Mouse (Mus musculus): ENCODE results near the gene Olfr1387. TPM values are rescaled to one million over a fixed set of nuclear protein-coding genes. Genes with fewer than 3 reads are reported as not detected.
"Not testable (repeated sequence)": the region's sequence is repeated elsewhere in the genome, so short reads cannot be mapped to it uniquely, and the experiment has no call there.

Gene Olfr1387
- total RNA-seq (2015; ENCODE audit: low replicate concordance): not detected in 2 replicates
- total RNA-seq (2017; ENCODE audit: low replicate concordance): not detected in 2 replicates

DNA sequence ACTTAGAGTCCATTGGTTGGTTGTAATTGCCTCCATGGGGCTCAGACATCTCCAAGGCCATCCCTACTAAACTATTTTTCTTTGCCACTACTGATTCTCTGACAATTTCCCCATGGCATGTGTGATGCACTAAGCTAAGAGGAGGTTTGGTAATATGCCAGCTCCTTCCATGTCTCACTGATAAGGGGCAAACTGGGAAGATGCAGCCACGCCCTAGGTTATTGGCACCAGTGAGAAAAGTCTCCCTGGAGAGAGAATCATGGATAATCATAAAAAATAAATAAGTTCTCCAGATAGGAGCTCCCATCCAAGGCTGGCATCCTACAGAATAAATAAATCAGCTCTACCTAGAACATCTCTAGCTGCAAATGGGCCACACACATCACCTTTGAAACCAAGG is at the start of gene Olfr1387:
Gene Olfr1387 (plus strand): TSS at position 301 of the 400 bp plus-strand sequence.
- no peak for ATAC-seq (replicated peaks; ENCODE audit: low FRiP score, poor library complexity, severe bottlenecking)

DNA sequence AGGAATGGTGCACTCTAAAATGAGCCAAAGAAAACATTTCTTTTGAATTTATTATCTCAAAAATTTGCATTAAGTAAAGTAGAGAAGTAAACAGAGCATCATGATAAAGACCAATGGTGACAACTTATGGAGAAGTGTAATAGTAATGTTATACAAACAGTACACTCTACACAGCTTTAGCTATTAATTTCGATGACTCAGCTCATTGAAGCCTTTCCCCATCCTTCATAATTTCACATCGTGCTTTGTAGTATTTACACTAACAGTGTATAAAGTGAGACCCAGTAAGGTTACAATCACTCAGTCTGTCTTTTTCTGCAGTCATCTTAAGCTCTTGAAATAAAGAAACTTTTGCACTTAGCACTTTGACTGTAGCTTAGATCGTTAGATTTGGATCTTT is 48.4 kb upstream of the Olfr1387 start:
- no peak for ATAC-seq (replicated peaks; ENCODE audit: low FRiP score, poor library complexity, severe bottlenecking)

DNA sequence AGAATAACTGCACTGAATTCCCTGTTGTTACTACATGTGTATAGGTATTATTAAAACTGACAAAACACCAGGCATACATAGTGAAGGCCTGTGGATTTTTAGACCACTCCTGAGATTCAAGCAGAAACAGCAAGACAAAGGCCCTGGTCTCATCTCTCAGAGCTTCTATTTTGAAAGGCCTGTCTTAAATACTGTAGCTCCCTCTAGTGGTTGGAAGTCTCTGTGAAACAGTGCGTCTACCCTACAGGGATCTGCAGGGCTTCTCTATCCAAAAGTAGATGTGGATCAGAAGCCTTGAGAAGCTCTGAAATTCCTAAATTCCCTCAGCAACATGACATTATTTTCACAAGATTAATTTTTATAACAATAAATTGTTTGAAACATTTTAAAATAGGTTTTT is 44.6 kb upstream of the Olfr1387 start:
- no peak for ATAC-seq (replicated peaks; ENCODE audit: low FRiP score, poor library complexity, severe bottlenecking)

DNA sequence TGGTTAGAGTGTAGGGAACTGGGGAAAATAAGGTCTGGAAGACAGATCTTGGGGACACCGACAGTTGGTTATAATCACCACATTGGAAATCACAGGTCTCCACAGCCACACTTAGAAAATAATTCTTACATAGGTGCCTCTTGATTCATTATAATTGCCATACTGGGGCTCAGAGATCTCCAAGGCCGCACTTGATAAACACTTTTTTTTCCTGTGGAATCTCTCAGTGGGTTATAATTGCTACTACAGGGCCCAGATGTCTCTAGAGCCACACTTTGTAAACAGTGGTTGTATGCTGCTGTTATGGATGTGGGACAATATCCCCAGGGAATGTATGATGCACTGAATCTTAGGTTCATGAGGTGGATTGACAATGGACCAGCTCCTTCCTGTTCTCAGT is 32.4 kb upstream of the Olfr1387 start, which contains the start of gene Olfr1389:
Gene Olfr1389 (plus strand): TSS at position 301 of the 400 bp plus-strand sequence.
- no peak for ATAC-seq (replicated peaks; ENCODE audit: low FRiP score, poor library complexity, severe bottlenecking)

DNA sequence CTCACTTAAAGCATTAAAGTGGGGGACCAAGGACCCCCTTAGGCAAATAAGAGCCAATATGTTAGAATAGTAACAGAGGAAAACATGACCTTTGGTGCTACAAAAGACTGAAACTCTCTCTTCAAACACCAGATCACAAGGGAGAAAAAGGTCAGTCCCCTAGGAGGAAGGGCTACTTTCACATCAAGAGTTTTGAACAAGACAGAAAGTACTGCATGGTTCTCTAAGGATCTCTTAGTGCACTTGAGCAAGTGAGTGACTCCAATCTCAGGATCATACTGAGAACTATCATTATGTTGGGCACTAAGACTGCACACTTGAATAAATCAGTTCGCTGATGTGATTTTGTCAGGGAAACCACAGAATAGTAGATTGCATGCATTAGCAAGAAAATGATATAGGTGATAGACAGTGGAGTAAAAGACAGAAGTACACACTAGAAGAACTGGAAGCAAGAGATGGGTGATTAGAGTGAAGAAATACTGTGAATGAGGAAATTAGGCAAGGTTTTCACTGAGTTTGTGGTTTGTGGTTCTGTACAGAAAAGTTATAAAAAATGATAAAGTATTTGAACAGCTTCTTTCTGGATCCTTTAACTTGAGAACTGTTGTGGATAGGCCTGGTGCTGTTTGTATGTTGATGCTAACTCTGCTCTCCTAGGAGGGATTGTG is 29.8 kb upstream of the Olfr1387 start:
- ATAC-seq (replicated peaks; ENCODE audit: low FRiP score, poor library complexity, severe bottlenecking): no peak

DNA sequence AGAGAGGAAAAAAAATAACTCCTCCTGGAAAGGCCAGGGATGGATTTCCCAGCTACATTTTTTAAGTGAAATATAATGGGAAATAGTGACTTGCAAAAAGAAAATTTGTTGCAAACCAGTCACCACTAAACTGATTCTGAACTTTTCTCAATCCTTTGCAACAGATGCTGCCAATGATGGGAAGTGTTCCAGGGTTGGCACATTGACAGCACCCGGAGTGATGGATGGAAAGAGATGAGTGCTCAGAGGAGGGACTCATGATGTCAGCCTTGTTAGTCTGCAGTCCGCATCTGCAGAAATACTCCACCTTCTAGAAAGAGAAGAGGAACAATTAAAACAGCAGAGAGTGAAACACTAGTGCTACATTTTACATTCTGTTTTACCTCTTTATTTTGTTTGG is 25.5 kb upstream of the Olfr1387 start:
- no peak for ATAC-seq (replicated peaks; ENCODE audit: low FRiP score, poor library complexity, severe bottlenecking)

DNA sequence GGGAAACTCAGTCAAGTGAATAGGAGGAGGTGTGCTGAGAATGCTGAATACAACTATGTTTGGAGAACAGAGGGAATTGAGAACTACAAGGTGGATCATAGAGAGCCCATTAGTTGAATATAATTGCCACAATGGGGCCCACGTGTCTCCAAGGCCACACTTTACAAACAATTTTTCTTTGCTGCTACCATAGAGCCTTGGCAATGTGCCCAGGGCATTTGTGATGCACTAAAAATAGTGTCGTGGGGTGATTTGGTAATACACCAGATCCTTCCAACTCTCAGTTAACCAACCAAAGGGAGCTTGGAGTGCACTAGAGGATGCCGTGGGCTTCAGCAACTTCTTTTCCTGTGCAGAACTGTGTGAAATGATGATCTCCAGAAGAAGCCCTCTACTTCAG is 18.7 kb upstream of the Olfr1387 start, which contains the start of gene Olfr1388:
Gene Olfr1388 (plus strand): TSS at position 214 of the 400 bp plus-strand sequence.
- no peak for ATAC-seq (replicated peaks; ENCODE audit: low FRiP score, poor library complexity, severe bottlenecking)

DNA sequence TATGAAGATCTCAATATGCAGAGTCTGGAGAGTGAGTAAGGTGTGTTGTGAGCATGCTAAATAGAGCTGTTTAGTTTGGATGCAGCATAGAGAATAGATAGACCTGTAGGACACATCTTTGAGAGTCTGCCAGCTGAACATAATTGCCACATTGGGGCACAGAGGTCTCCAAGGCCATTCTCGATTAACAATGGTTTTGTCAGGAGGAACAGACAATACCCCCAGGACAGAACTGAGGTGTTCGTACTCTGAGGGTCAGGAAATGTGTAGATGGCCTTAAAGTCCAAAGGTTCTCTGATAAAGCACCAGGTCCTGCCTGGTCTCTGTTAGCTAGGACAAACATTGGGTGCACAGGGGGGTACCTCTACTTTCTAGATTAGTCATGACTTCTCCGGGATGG is 9.6 kb downstream of the Olfr1387 start, which contains the start of gene Olfr1386:
Gene Olfr1386 (plus strand): TSS at position 301 of the 400 bp plus-strand sequence.
- not testable (repeated sequence) for ATAC-seq (replicated peaks; ENCODE audit: low FRiP score, poor library complexity, severe bottlenecking)

DNA sequence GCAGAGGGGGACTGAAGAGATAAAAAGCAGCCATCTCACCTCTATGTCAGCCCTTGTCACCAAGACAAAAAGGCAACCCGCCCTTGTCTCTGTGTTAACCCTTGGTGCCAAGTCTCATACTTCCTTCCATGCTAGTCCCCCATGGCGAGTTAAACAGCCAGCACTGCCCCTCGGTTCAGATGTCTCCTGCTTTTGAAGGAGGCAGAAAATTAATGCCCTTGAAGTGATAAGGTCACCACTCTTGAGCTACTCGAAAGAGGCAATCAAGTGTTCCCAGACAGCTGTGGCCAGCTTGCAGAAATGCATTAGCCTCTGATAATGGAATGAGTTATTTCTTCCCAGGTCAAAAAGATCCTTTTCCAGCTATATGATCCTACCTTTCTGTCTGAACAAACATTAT is 30.8 kb downstream of the Olfr1387 start:
- no peak for ATAC-seq (replicated peaks; ENCODE audit: low FRiP score, poor library complexity, severe bottlenecking)

DNA sequence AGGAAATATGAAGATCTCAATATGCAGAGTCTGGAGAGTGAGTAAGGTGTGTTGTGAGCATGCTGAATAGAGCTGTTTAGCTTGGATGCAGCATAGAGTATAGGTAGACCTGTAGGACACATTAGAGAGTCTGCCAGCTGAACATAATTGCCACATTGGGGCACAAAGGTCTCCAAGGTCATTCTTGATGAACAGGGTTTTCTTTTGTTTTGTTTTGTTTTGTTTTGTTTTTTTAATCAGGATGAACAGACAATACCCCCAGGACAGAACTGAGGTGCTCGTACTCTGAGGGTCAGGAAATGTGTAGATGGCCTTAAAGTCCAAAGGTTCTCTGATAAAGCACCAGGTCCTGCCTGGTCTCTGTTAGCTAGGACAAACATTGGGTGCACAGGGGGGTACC is 33.6 kb downstream of the Olfr1387 start, which contains the start of gene Olfr1385:
Gene Olfr1385 (plus strand): TSS at position 301 of the 400 bp plus-strand sequence.
- not testable (repeated sequence) for ATAC-seq (replicated peaks; ENCODE audit: low FRiP score, poor library complexity, severe bottlenecking)

Other genes starting within 250 kb of the Olfr1387 start
- 9.0 and 10.2 TPM in 2 replicates for gene Mgat1, start 211.2 kb upstream of the Olfr1387 start, total RNA-seq (2015; ENCODE audit: low replicate concordance)
- 11.4 and 17.0 TPM in 2 replicates for gene Mgat1, start 211.2 kb upstream of the Olfr1387 start, total RNA-seq (2017; ENCODE audit: low replicate concordance)
- not detected in 2 replicates for gene Olfr1393, start 177.0 kb upstream of the Olfr1387 start, total RNA-seq (2015; ENCODE audit: low replicate concordance)
- gene Olfr1393, start 177.0 kb upstream of the Olfr1387 start, total RNA-seq (2017; ENCODE audit: low replicate concordance): not detected in 2 replicates
- not detected in 2 replicates for gene Olfr1392, start 170.1 kb upstream of the Olfr1387 start, total RNA-seq (2015; ENCODE audit: low replicate concordance)
- not detected in 2 replicates for gene Olfr1392, start 170.1 kb upstream of the Olfr1387 start, total RNA-seq (2017; ENCODE audit: low replicate concordance)
- gene Olfr10, start 150.6 kb upstream of the Olfr1387 start, total RNA-seq (2015; ENCODE audit: low replicate concordance): not detected in 2 replicates
- gene Olfr10, start 150.6 kb upstream of the Olfr1387 start, total RNA-seq (2017; ENCODE audit: low replicate concordance): not detected in 2 replicates
- gene Olfr1391, start 132.6 kb upstream of the Olfr1387 start, total RNA-seq (2015; ENCODE audit: low replicate concordance): not detected in 2 replicates
- gene Olfr1391, start 132.6 kb upstream of the Olfr1387 start, total RNA-seq (2017; ENCODE audit: low replicate concordance): 0.34 TPM in 1 of 2 replicates, not detected in the other
- not detected in 2 replicates for gene Olfr1390, start 120.2 kb upstream of the Olfr1387 start, total RNA-seq (2015; ENCODE audit: low replicate concordance)
- gene Olfr1390, start 120.2 kb upstream of the Olfr1387 start, total RNA-seq (2017; ENCODE audit: low replicate concordance): 0.09 TPM in 1 of 2 replicates, not detected in the other
- gene Olfr1389, start 32.3 kb upstream of the Olfr1387 start, total RNA-seq (2015; ENCODE audit: low replicate concordance): not detected in 2 replicates
- not detected in 2 replicates for gene Olfr1389, start 32.3 kb upstream of the Olfr1387 start, total RNA-seq (2017; ENCODE audit: low replicate concordance)
- gene Olfr1388, start 18.7 kb upstream of the Olfr1387 start, total RNA-seq (2015; ENCODE audit: low replicate concordance): 0.21 and 2.1 TPM in 2 replicates
- gene Olfr1388, start 18.7 kb upstream of the Olfr1387 start, total RNA-seq (2017; ENCODE audit: low replicate concordance): 5.9 and 6.3 TPM in 2 replicates
- gene Olfr1386, start 9.7 kb downstream of the Olfr1387 start, total RNA-seq (2015; ENCODE audit: low replicate concordance): not detected in 2 replicates
- gene Olfr1386, start 9.7 kb downstream of the Olfr1387 start, total RNA-seq (2017; ENCODE audit: low replicate concordance): not detected in 2 replicates
- gene Olfr1385, start 33.7 kb downstream of the Olfr1387 start, total RNA-seq (2015; ENCODE audit: low replicate concordance): not detected in 2 replicates
- not detected in 2 replicates for gene Olfr1385, start 33.7 kb downstream of the Olfr1387 start, total RNA-seq (2017; ENCODE audit: low replicate concordance)
- gene Olfr1384, start 51.4 kb downstream of the Olfr1387 start, total RNA-seq (2015; ENCODE audit: low replicate concordance): not detected in 2 replicates
- gene Olfr1384, start 51.4 kb downstream of the Olfr1387 start, total RNA-seq (2017; ENCODE audit: low replicate concordance): not detected in 2 replicates
- not detected in 2 replicates for gene Olfr1383, start 64.3 kb downstream of the Olfr1387 start, total RNA-seq (2015; ENCODE audit: low replicate concordance)
- not detected in 2 replicates for gene Olfr1383, start 64.3 kb downstream of the Olfr1387 start, total RNA-seq (2017; ENCODE audit: low replicate concordance)
- not detected in 2 replicates for gene Olfr1382, start 72.9 kb downstream of the Olfr1387 start, total RNA-seq (2015; ENCODE audit: low replicate concordance)
- gene Olfr1382, start 72.9 kb downstream of the Olfr1387 start, total RNA-seq (2017; ENCODE audit: low replicate concordance): not detected in 2 replicates
- gene Olfr1381, start 88.1 kb downstream of the Olfr1387 start, total RNA-seq (2015; ENCODE audit: low replicate concordance): not detected in 2 replicates
- gene Olfr1381, start 88.1 kb downstream of the Olfr1387 start, total RNA-seq (2017; ENCODE audit: low replicate concordance): not detected in 2 replicates
- gene Olfr1380, start 101.5 kb downstream of the Olfr1387 start, total RNA-seq (2015; ENCODE audit: low replicate concordance): not detected in 2 replicates
- not detected in 2 replicates for gene Olfr1380, start 101.5 kb downstream of the Olfr1387 start, total RNA-seq (2017; ENCODE audit: low replicate concordance)
- gene Flt4, start 153.9 kb downstream of the Olfr1387 start, total RNA-seq (2015; ENCODE audit: low replicate concordance): not detected in 2 replicates
- gene Flt4, start 153.9 kb downstream of the Olfr1387 start, total RNA-seq (2017; ENCODE audit: low replicate concordance): not detected in 2 replicates
- gene Scgb3a1, start 208.3 kb downstream of the Olfr1387 start, total RNA-seq (2015; ENCODE audit: low replicate concordance): not detected in 2 replicates
- gene Scgb3a1, start 208.3 kb downstream of the Olfr1387 start, total RNA-seq (2017; ENCODE audit: low replicate concordance): not detected in 2 replicates

Data from erythroblast, adult 5-6 weeks (primary cell).